Mouse (Mus musculus) erythroblast, embryonic 14.5 days (primary cell): Measurements from ENCODE around the gene Zfp658.

Experiments
- GATA1 ChIP-seq: IDR thresholded peaks from 2 replicates; pipeline ENCODE4 v1.6.1; 2012; ENCODE audit warnings: low read length, inconsistent platforms, mixed read lengths
- TAL1 ChIP-seq: IDR thresholded peaks from 3 replicates; pipeline ENCODE4 v1.6.1; 2012; ENCODE audit warnings: low read length, inconsistent platforms, mixed read lengths

DNA sequence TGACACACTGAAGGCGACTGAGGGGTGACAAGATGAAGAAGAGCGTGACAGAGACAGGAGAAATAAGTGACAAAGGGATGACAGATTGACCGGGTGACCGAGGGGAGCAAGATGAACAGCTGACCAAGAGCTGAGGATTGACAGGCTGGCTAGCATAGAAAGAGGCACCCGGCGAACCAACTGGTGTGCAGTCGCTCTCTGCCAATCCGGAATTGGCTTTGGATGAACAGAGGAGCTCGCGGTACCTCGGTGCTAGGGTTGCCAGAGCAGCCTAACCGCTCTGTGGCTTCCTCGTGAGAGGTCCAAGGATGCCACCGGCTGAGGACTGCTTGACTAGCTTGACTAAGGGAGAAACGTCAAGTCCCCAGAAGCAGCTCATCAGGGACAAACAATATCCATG, 43.7 kb upstream of the Zfp658 start:
- TF ChIP-seq GATA1 (no peak), TAL1 (no peak)
